Mouse (Mus musculus) intestine, embryonic 16.5 days (tissue): ENCODE data around the gene Fabp3. TPM values are rescaled to one million over a fixed set of nuclear protein-coding genes. Genes with fewer than 3 reads are reported as not detected.

Experiments used
- ATAC-seq: fragments of 200-750 bp; cut with Nextera tagmentation; 2 replicates; pipeline ENCODE4 v1.8.0; 2017; ENCODE audit warnings: moderate TSS enrichment, moderate library complexity
- H3K27ac ChIP-seq: fragments of 300-500 bp; sonication (generic); 2 replicates; pipeline ENCODE4 v1.5.1; 2014; ENCODE audit warnings: mild to moderate bottlenecking, low read length
- H3K27me3 ChIP-seq: fragments of 300-500 bp; sonication (generic); replicated peaks from 2 replicates; pipeline ENCODE4 v1.6.1; 2014; ENCODE audit warnings: low read length, control low read depth, mixed read lengths; ENCODE audit not compliant: control insufficient read depth, insufficient read depth
- H3K36me3 ChIP-seq: fragments of 300-500 bp; sonication (generic); 2 replicates; pipeline ENCODE4 v1.6.1; 2014; ENCODE audit warnings: low read length, control low read depth; ENCODE audit not compliant: control insufficient read depth, insufficient read depth
- H3K4me1 ChIP-seq: fragments of 300-500 bp; sonication (generic); 2 replicates; pipeline ENCODE4 v1.6.1; 2014; ENCODE audit warnings: low read length, control low read depth, mixed read lengths; ENCODE audit not compliant: control insufficient read depth, insufficient read depth
- H3K4me2 ChIP-seq: fragments of 300-500 bp; sonication (generic); 2 replicates; pipeline ENCODE4 v1.6.1; 2014; ENCODE audit warnings: low read depth, low read length, control low read depth
- H3K4me3 ChIP-seq: fragments of 300-500 bp; sonication (generic); 2 replicates; pipeline ENCODE4 v1.5.1; 2014; ENCODE audit warnings: mild to moderate bottlenecking, low read length
- H3K9ac ChIP-seq: fragments of 300-500 bp; sonication (generic); 2 replicates; pipeline ENCODE4 v1.6.1; 2014; ENCODE audit warnings: low read depth, low read length
- H3K9me3 ChIP-seq: fragments of 300-500 bp; sonication (generic); 2 replicates; pipeline ENCODE4 v1.6.1; 2016; ENCODE audit warnings: low read length, control low read depth; ENCODE audit not compliant: control insufficient read depth
- WGBS: fragments of 180-500 bp; shearing (Covaris S2); extraction: QIAGEN DNeasy Blood & Tissue Kit; methylation state at CpG from one replicate; pipeline ENCODE4 v1.1.7; 2014; 5-methylcytosine and 5-hydroxymethylcytosine counted together
- polyA plus RNA-seq: library from polyadenylated mRNA; unstranded; fragments of >200 nt; fragmentation: Nextera tagmentation; extraction: Ambion mirVana; gene quantifications from 2 replicates; pipeline ENCODE4 v1.2.1, GENCODE M21; 2015

Fabp3 gene
- polyA plus RNA-seq, 1 experiment from 2014 or later, result 4.0 TPM

DNA sequence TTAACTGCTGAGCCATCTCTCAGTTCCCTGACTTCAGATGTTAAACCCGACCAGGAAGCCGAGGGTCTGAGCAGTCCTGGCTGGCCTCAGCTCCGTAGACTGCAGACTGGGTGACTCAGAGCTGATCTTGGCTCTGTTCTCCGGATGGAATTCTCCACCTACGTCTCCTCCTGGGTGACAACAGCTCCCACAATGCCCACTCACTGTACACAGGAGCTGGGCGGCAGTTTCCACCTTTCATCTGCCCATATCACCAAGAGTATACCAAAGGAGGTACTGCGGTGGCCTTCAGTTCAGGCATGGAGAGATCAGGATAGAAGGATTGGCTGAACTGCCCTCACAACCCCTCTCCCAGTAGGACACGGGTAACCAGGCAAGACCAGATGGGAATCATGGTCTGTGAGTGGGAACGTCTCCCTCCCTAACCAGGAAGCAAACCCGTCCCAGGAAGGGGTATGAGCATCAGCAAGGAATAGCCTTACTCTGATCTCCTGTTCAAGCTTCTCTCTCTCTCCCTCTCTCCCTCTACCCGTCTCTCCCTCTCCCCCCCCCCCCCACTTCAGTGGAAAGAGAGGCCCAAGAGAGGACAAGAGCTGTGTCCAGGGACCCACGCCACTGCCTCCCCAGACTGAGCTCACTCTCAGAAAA is 34.6 kb upstream of the Fabp3 start:
- H3K27ac ChIP-seq, result no peak overlapping the region
- H3K9me3 ChIP-seq, result no peaks in the 10 kb centered on the region
- ATAC-seq, result no peak
- H3K9ac ChIP-seq, result peak overlapping the region; percentile 64
- H3K4me3 ChIP-seq, result peak overlapping the region; percentile 59
- 29% methylated on average over 11 of the region's 12 CpGs for WGBS
- H3K27me3 ChIP-seq, result peaks cover 12% of the 10 kb centered on the region
- H3K4me2 ChIP-seq, result peak overlapping the region; percentile 98
- H3K4me1 ChIP-seq, result peaks cover 6% of the 10 kb centered on the region
- no peaks in the 10 kb centered on the region for H3K36me3 ChIP-seq

DNA sequence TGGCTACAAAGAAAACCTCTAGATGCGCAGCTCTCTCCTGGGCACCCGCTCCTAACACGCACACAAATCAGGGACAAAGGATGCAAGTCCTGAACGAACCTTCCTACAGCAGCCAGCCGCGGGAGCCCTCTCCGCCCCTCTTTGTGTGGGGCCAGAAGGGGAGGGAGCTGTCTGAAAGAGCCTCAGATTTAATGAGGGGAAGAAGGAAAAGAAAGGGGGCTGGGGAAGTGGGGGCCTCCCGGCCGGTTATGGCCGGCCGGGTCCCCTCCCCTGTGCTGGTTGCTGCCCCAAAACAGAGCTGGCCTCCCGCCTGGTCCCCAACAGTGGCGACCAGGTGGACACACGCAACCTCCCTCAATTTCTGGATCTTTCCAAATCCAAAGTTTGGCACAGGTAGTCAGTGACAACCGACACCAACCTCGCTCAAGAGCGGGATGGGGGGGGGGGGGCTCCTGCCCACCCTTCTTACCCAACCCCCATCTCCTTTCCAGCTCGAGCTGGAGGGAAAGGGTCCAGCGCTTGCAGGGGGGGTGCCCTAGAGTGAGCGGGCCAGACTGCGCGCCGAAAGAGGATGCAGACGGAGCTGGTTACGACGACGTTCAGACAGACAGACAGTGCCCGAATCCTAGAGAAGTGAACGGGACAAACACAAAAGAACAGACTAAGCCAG is 33.9 kb upstream of the Fabp3 start:
- peak; percentile 37; the same call in 1 of the 2 replicates for ATAC-seq
- WGBS, result 1% methylated on average over 29 of the region's 29 CpGs
- no peaks in the 10 kb centered on the region for H3K9me3 ChIP-seq
- H3K27me3 ChIP-seq, result peaks cover 12% of the 10 kb centered on the region
- peak overlapping the region; percentile 59 for H3K4me3 ChIP-seq
- H3K9ac ChIP-seq, result peak overlapping the region; percentile 64
- H3K27ac ChIP-seq, result no peak overlapping the region
- peaks cover 6% of the 10 kb centered on the region for H3K4me1 ChIP-seq
- no peaks in the 10 kb centered on the region for H3K36me3 ChIP-seq
- peak overlapping the region; percentile 98 for H3K4me2 ChIP-seq

DNA sequence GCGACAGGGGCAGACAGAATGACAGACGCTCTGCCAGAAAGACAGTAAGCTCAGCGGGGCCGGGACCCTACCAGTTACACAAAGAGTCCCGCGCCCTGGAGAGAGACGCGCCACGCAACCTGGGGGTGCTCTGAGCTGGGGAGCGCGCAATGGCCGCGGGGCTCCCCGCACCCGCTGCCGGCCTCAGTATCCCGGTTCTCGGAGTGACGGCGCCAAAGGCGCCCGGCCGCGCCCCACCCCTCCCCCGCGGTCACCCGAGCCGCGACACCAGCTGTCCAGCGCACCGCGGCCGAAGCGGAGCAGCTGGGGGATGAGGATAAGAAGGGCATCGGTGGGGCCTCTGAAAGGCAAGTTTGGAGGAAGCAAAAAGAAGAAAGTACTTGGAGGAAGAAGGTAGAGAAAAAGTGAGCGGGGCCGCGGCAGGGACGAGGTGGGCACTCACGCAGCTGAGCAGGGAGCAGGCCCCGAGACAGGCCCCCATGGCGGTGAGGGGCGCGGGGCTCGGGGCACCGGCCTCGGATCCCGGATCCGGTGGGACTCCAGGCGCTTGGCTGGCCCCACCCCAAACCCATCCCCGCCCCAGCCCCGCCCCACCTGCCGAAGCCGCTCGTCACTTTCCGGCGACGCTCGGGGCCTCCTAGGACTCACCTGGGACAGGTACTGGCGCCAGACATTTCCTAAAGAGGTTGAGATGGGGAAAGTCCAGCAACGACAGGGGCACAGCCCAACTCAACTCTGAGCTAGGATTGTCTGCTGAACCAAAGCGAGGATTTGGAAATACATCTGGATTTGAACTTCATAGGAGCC is 33.2 kb upstream of the Fabp3 start:
- Histone ChIP-seq H3K9me3 (no peaks in the 10 kb centered on the region), H3K4me3 (peak overlapping the region; percentile 59), H3K4me1 (peaks cover 6% of the 10 kb centered on the region), H3K36me3 (no peaks in the 10 kb centered on the region), H3K4me2 (peak overlapping the region; percentile 98), H3K27ac (no peak overlapping the region), H3K9ac (peak overlapping the region; percentile 64), H3K27me3 (peaks cover 12% of the 10 kb centered on the region)
- ATAC-seq, result peak; percentile 84
- WGBS, result 2% methylated on average over 60 of the region's 62 CpGs

DNA sequence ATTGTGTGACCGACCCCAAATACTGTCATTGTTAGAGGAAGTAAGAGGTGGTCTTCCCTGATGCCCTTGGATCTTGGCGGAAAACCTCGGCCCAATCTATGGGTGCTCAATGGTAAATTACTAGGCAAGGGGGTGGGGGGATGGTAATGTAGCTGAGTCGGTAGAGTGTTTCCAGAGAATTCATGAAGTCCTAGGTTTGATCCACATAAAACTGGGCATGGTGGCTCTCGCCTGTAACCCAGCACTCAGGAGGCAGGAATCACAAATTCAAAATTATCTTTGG is 32.6 kb upstream of the Fabp3 start:
- Histone ChIP-seq H3K36me3 (no peaks in the 10 kb centered on the region), H3K9me3 (no peaks in the 10 kb centered on the region), H3K4me3 (peak overlapping the region; percentile 59), H3K9ac (peak overlapping the region; percentile 64; the same call in 1 of the 2 replicates), H3K4me1 (peaks cover 6% of the 10 kb centered on the region), H3K4me2 (peak overlapping the region; percentile 98), H3K27ac (no peak overlapping the region), H3K27me3 (peaks cover 12% of the 10 kb centered on the region)
- 42% methylated on average over 5 of the region's 5 CpGs for WGBS
- ATAC-seq, result no peak

DNA sequence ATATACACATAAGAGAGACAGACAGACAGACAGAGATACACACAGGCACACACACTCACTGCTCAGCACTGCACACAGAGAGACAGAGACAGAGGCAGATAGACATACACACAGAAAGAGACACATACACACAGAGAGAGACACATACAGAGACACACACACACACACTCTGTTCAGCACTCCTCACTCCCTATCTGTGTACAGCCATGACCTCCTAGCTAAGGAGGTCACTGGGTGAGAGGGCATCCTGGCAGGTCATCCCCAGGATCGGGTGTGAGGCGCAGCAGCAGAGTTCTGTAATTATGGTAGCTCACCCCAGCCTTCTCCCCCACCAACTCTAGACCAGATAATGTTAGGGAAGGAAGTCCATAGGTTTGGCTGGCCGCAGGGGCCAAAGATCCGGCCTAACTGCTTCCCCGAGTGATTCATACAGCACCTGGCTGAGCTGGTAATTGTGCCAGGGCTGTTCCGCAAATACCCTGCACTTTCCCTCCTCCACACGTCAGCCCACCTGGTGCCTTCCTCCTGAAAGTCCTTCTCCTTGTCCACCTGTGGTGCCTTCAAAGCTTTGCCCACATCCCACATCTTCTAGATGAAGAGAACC is 31.7 kb upstream of the Fabp3 start:
- H3K9me3 ChIP-seq, result no peaks in the 10 kb centered on the region
- peaks cover 6% of the 10 kb centered on the region for H3K4me1 ChIP-seq
- H3K27me3 ChIP-seq, result peaks cover 12% of the 10 kb centered on the region
- no peak overlapping the region for H3K27ac ChIP-seq
- no peak overlapping the region for H3K4me3 ChIP-seq
- 60% methylated on average over 7 of the region's 7 CpGs for WGBS
- no peak overlapping the region for H3K9ac ChIP-seq
- no peaks in the 10 kb centered on the region for H3K36me3 ChIP-seq
- ATAC-seq, result peak; percentile 29; the same call in 1 of the 2 replicates
- no peak overlapping the region for H3K4me2 ChIP-seq

DNA sequence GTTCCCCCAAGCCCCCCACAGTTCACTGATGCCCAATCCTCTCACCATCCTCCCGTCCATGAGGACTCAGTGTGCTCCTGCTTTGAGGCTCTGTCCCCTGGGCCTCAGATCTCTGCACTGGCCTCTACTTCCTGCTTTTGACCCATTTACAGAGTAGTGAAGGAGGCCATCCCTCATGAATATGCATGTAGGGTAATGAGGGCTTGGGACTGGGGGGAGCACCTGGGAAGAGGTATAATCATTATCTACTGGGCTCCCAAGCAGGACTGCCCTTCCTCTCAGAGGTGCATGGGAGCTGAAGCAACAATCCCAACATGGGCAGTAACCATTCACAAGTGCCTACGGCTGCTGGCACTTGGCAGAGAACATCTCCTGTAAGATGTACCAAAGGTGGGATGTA is 29.3 kb upstream of the Fabp3 start, which contains the start of gene Serinc2:
Gene Serinc2, minus strand, starts transcription at position 101 of the 400 bp plus-strand sequence.
- Histone ChIP-seq H3K27ac (no peak within 1 kb of the TSS), H3K27me3 (peaks cover 9% of the 10 kb centered on the region), H3K4me3 (no peak within 1 kb of the TSS), H3K4me2 (no peak within 1 kb of the TSS), H3K36me3 (no peaks in the 10 kb centered on the region), H3K4me1 (peaks cover 4% of the 10 kb centered on the region), H3K9me3 (no peaks in the 10 kb centered on the region), H3K9ac (no peak within 1 kb of the TSS)
- 65% methylated on average over 2 of the region's 2 CpGs for WGBS
- ATAC-seq, result no peak

DNA sequence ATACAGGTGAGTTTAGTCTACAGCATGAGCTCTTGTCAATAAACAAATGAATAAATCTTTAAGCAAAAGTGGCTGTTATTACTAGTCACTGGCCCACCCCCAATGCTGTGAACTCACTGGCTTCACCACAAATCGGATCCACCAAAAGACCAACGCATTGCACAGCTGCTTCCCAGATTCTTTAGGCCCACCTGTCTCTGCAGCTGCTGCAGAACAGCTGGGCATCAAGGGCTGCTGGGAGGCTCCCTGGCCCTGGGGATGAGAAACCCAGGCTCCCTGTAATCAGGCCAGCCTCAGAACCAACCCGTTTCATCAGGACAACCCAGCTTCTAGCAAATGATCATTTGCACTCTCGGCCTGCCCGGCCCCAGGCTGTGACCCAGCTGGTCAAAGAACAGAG is 25.5 kb upstream of the Fabp3 start:
- no peak for ATAC-seq
- Histone ChIP-seq H3K9me3 (no peaks in the 10 kb centered on the region), H3K4me2 (no peak overlapping the region), H3K9ac (no peak overlapping the region), H3K4me3 (no peak overlapping the region), H3K4me1 (no peaks in the 10 kb centered on the region), H3K27ac (no peak overlapping the region), H3K36me3 (no peaks in the 10 kb centered on the region), H3K27me3 (no peaks in the 10 kb centered on the region)
- 73% methylated on average over 5 of the region's 5 CpGs for WGBS

DNA sequence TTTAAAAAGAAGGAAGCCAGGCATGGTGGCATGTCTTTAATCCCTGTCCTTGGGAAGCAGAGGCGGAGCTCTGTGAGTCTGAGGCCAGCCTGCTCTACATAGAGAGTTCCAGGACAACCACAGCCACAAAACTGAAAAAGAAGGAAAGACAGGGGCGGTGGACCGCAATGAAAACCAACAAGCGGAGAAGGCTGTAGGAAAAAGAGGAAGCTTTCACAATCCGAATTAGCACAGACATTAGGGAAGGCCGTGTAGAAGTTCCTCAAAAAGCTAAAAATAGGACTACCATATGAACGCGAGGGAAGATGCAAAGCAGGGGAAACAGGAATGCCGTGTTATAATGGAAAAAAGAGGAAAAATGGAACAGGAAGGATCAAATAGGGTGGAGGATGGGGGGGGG is 24.6 kb upstream of the Fabp3 start:
- Histone ChIP-seq H3K27ac (no peak overlapping the region), H3K36me3 (no peaks in the 10 kb centered on the region), H3K9me3 (no peaks in the 10 kb centered on the region), H3K4me2 (no peak overlapping the region), H3K4me3 (no peak overlapping the region), H3K4me1 (no peaks in the 10 kb centered on the region), H3K27me3 (no peaks in the 10 kb centered on the region), H3K9ac (no peak overlapping the region)
- 76% methylated on average over 9 of the region's 9 CpGs for WGBS
- no peak for ATAC-seq

DNA sequence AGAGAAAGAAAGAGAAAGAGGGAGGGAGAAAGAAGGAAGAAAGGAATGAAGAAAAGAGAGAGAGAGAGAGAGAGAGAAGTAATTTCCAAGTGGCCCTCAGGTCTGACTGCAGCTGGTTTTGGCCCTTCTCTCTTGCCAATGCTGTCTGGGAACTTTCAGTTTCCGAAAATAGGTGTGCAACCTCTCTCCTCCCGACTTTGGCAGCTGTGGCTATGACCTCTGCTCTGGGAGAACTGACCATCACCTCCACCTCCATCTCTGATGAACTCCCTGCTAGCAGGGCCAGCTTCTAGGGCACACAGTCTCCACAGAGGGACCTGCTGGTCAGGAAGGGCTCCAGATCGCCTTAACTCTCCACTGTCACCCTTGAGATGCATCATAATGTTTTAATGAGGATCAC is 21.9 kb upstream of the Fabp3 start:
- Histone ChIP-seq H3K27ac (no peak overlapping the region), H3K27me3 (no peaks in the 10 kb centered on the region), H3K9ac (no peak overlapping the region), H3K4me1 (no peaks in the 10 kb centered on the region), H3K9me3 (no peaks in the 10 kb centered on the region), H3K4me3 (no peak overlapping the region), H3K4me2 (no peak overlapping the region), H3K36me3 (no peaks in the 10 kb centered on the region)
- no peak for ATAC-seq
- WGBS, result 48% methylated on average over 3 of the region's 3 CpGs
